In the genomic region with DNA sequence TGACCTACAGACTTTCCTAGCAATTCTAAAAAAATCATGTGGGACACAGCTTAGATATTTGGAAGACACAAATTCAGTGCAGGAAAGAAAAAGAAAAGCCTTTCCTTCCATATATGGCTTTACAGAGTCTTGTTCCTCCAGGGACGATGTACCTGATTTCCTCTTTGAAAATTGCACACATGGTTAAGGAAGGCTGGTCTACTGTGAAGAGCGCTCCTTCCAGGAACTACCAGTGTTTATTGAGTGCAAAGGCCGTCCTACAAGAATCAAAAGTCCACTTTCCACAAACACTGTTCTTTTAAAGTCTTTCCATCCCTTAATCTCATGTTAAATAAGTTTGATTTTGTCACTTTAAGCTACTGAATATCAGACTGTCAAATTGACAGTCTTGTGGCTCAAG, we compare ENCODE assay signal across 9 mouse cellular contexts. TPM values are rescaled to one million over a fixed set of nuclear protein-coding genes. Genes with fewer than 3 reads are reported as not detected.
DNase-seq lines count a peak whose midpoint lies in the region; ATAC-seq and TF ChIP-seq lines count a peak whose summit lies in the region.
"Had no signal": no experiment of that assay in that cellular context is flagged by ENCODE, and none has a peak within 500 bp of the region (broad histone marks: within the 10 kb centered on the region; RNA-seq: fewer than 3 reads in every experiment).

No protein-coding gene starts in this region.

- no peak for TF ChIP-seq CTCF in MEL (IDR thresholded peaks at IDR 0.05 in 2 of 3, conservative IDR thresholded peaks at IDR 0.05 in 1 of 3; ENCODE audit: control insufficient read depth in 1 of 3, insufficient read depth in 1 of 3, low read depth in 2 of 3, low read length in 3 of 3, poor library complexity in 1 of 3, severe bottlenecking in 1 of 3)

- no peaks in the 10 kb centered on the region for H3K27me3 ChIP-seq in heart, embryonic 16.5 days (ENCODE audit: control insufficient read depth, insufficient read depth, low read length)
- H3K27me3 ChIP-seq in MEL (ENCODE audit: control insufficient read depth in 1 of 2, insufficient read depth in 2 of 2, low read length in 2 of 2), result no peaks in the 10 kb centered on the region
- no peaks in the 10 kb centered on the region for H3K27me3 ChIP-seq in hindbrain, embryonic 11.5 days (ENCODE audit: control insufficient read depth, insufficient read depth, low read length)
- H3K27me3 ChIP-seq in midbrain, embryonic 10.5 days (ENCODE audit: low read depth, poor library complexity, severe bottlenecking), result no peaks in the 10 kb centered on the region
- H3K27me3 ChIP-seq: Patski had no signal

- no peak for DNase-seq in heart, adult 18-20 months
- no peak for DNase-seq in MEL (ENCODE audit: low read depth, low spot score)
- DNase-seq in hindbrain, embryonic 11.5 days (ENCODE audit: low spot score), result no peak
- DNase-seq in midbrain, embryonic 10.5 days (ENCODE audit: low spot score), result no peak
- DNase-seq in retina, embryonic 14.5 days (ENCODE audit: low spot score), result no peak
- no peak for DNase-seq in left cerebral cortex, adult 18-20 months (ENCODE audit: low spot score in 2 of 2)

- peak overlapping the region; percentile 85 for H3K4me2 ChIP-seq in heart, embryonic 16.5 days (ENCODE audit: low read depth, low read length)
- H3K4me2 ChIP-seq in hindbrain, embryonic 11.5 days (replicated peaks; ENCODE audit: low read depth, low read length), result peak overlapping the region; percentile 59

- no peaks in the 10 kb centered on the region for H3K9me3 ChIP-seq in heart, embryonic 16.5 days (replicated peaks; ENCODE audit: control insufficient read depth, low read length)
- H3K9me3 ChIP-seq in MEL (replicated peaks; ENCODE audit: insufficient read depth, low read length), result no peaks in the 10 kb centered on the region
- no peaks in the 10 kb centered on the region for H3K9me3 ChIP-seq in hindbrain, embryonic 11.5 days (ENCODE audit: control insufficient read depth, low read length)
- no peaks in the 10 kb centered on the region for H3K9me3 ChIP-seq in midbrain, embryonic 10.5 days (replicated peaks)

- peak overlapping the region; percentile 85 for H3K9ac ChIP-seq in heart, embryonic 16.5 days (ENCODE audit: low read length)
- peak overlapping the region; percentile 87 for H3K9ac ChIP-seq in MEL (ENCODE audit: control insufficient read depth, low read depth, low read length, poor library complexity, severe bottlenecking)
- H3K9ac ChIP-seq in hindbrain, embryonic 11.5 days (ENCODE audit: low read depth, low read length), result peak overlapping the region; percentile 78

- H3K4me3 ChIP-seq in heart, embryonic 16.5 days (ENCODE audit: low read length), result peak overlapping the region; percentile 83
- H3K4me3 ChIP-seq in MEL (ENCODE audit: control insufficient read depth in 1 of 2, insufficient read depth in 1 of 2, low read depth in 2 of 2, low read length in 2 of 2), result peak overlapping the region; percentile 70 to 90
- peak overlapping the region; percentile 86 for H3K4me3 ChIP-seq in hindbrain, embryonic 11.5 days (ENCODE audit: low read depth, low read length)
- peak overlapping the region; percentile 96 for H3K4me3 ChIP-seq in midbrain, embryonic 10.5 days

- WGBS in heart, embryonic 16.5 days, result 49% methylated on average over 3 of the region's 3 CpGs
- WGBS in hindbrain, embryonic 11.5 days, result 68% methylated on average over 3 of the region's 3 CpGs
- 74% methylated on average over 3 of the region's 3 CpGs for WGBS in midbrain, embryonic 10.5 days

- peaks cover 30% of the 10 kb centered on the region for H3K4me1 ChIP-seq in heart, embryonic 16.5 days (ENCODE audit: control insufficient read depth, insufficient read depth, low read length)
- peaks cover 7 to 12% of the 10 kb centered on the region in 2 experiments; a peak in 3 of 4 replicates for H3K4me1 ChIP-seq in MEL (ENCODE audit: control insufficient read depth in 1 of 2, insufficient read depth in 2 of 2, low read length in 2 of 2)
- peaks cover 4% of the 10 kb centered on the region; the same call in 1 of the 2 replicates for H3K4me1 ChIP-seq in hindbrain, embryonic 11.5 days (replicated peaks; ENCODE audit: control insufficient read depth, insufficient read depth, low read length)
- H3K4me1 ChIP-seq in midbrain, embryonic 10.5 days, result peaks cover 29% of the 10 kb centered on the region

- no peak for ATAC-seq in heart, embryonic 16.5 days (replicated peaks; ENCODE audit: extremely low read depth, insufficient read depth, low FRiP score)
- no peak for ATAC-seq in hindbrain, embryonic 11.5 days (ENCODE audit: low FRiP score)
- ATAC-seq in activated CD4-positive, CD25-positive, alpha-beta regulatory T cell, adult 4 months, result no peak

- TF ChIP-seq EP300 in MEL (IDR thresholded peaks at IDR 0.05; ENCODE audit: low read depth in 1 of 2, low read length in 2 of 2), result no peak

- H3K27ac ChIP-seq in heart, embryonic 16.5 days (ENCODE audit: low read length), result peak overlapping the region; percentile 97
- H3K27ac ChIP-seq in MEL (ENCODE audit: control insufficient read depth, low read depth, low read length), result peak overlapping the region; percentile 93
- H3K27ac ChIP-seq in hindbrain, embryonic 11.5 days (ENCODE audit: low read depth, low read length), result no peak overlapping the region
- peak overlapping the region; percentile 92 for H3K27ac ChIP-seq in midbrain, embryonic 10.5 days (replicated peaks)

- no peak for TF ChIP-seq RAD21 in MEL (IDR thresholded peaks at IDR 0.05; ENCODE audit: low read depth, low read length)

- no peak for TF ChIP-seq POLR2A in MEL (IDR thresholded peaks at IDR 0.05; ENCODE audit: control insufficient read depth in 1 of 2, insufficient read depth in 1 of 2, low read depth in 1 of 2, low read length in 2 of 2, poor library complexity in 1 of 2)

- peaks cover 8% of the 10 kb centered on the region for H3K79me2 ChIP-seq in MEL (ENCODE audit: control insufficient read depth, insufficient read depth, low read length, poor library complexity)

- H3K36me3 ChIP-seq in heart, embryonic 16.5 days (ENCODE audit: control insufficient read depth, insufficient read depth), result no peaks in the 10 kb centered on the region
- peaks cover 0 to 11% of the 10 kb centered on the region in 2 experiments; a peak in 2 of 4 replicates for H3K36me3 ChIP-seq in MEL (ENCODE audit: control insufficient read depth in 1 of 2, insufficient read depth in 2 of 2, low read length in 2 of 2)
- H3K36me3 ChIP-seq in hindbrain, embryonic 11.5 days (ENCODE audit: control insufficient read depth, insufficient read depth, low read length), result no peaks in the 10 kb centered on the region
- H3K36me3 ChIP-seq in midbrain, embryonic 10.5 days, result no peaks in the 10 kb centered on the region

TF ChIP-seq in MEL, 35 proteins besides CTCF, POLR2A, EP300 and RAD21:
- TF ChIP-seq MAZ (IDR thresholded peaks at IDR 0.05; ENCODE audit: low read depth, low read length), result no peak
- TF ChIP-seq USF2 (IDR thresholded peaks at IDR 0.05; ENCODE audit: borderline replicate concordance in 1 of 2, insufficient read depth in 1 of 2, low read depth in 1 of 2, low read length in 2 of 2), result no peak
- peak; percentile 5; the same call in 1 of the 2 replicates for TF ChIP-seq MYC (IDR thresholded peaks at IDR 0.05; ENCODE audit: low read depth, low read length)
- TF ChIP-seq MXI1 (IDR thresholded peaks at IDR 0.05; ENCODE audit: low read depth, low read length), result 0 out of 2 replicates have a peak, but pooled peaks have one; percentile 5
- TF ChIP-seq E2F4 (IDR thresholded peaks at IDR 0.05; ENCODE audit: borderline replicate concordance, low read depth, low read length), result no peak

RNA-seq across cellular contexts. Expression of gene Vps26c, which starts 0.9 kb away (rescaled TPM):
- 47.9 and 51.7 TPM in 2 replicates for polyA plus RNA-seq in heart, embryonic 16.5 days (2015; fragmentation: Nextera tagmentation; extraction: Ambion mirVana)
- 10 to 100 TPM; 20.7 to 21.7 TPM for total RNA-seq in heart, adult 18-20 months (2021)
- 20.9 and 23.2 TPM in 2 replicates for total RNA-seq in MEL (2012; rRNA removed)
- polyA plus RNA-seq in MEL (2012; ENCODE audit: insufficient read depth in 1 of 2, insufficient read length in 2 of 2, low read depth in 1 of 2, low replicate concordance in 2 of 2, missing spikeins in 1 of 2), result 10 to 100 TPM in 1 of 2 experiments, not detected in 1; 23.7 TPM
- polyA plus RNA-seq in hindbrain, embryonic 11.5 days (2014; fragmentation: Nextera tagmentation; extraction: Ambion mirVana), result 66.8 and 74.2 TPM in 2 replicates
- 63.4 and 64.3 TPM in 2 replicates for polyA plus RNA-seq in midbrain, embryonic 10.5 days (2016; fragmentation: Nextera tagmentation; extraction: Ambion mirVana)
- total RNA-seq in left cerebral cortex, adult 18-20 months (2021), result 10 to 100 TPM; 32.9 to 35.5 TPM
- polyA plus RNA-seq in activated CD4-positive, CD25-positive, alpha-beta regulatory T cell, adult 4 months (2017; shearing (Covaris generic)), result 10 to 100 TPM; 78.2 to 81.7 TPM

RNA-seq across cellular contexts. Expression of gene Dyrk1a, which starts 42.3 kb away (rescaled TPM):
- 7.8 and 8.1 TPM in 2 replicates for polyA plus RNA-seq in heart, embryonic 16.5 days (2015; fragmentation: Nextera tagmentation; extraction: Ambion mirVana)
- 10 to 100 TPM; 64.8 to 73.1 TPM for total RNA-seq in heart, adult 18-20 months (2021)
- 22.6 and 27.5 TPM in 2 replicates for total RNA-seq in MEL (2012; rRNA removed)
- polyA plus RNA-seq in MEL (2012; ENCODE audit: insufficient read depth in 1 of 2, insufficient read length in 2 of 2, low read depth in 1 of 2, low replicate concordance in 2 of 2, missing spikeins in 1 of 2), result 100 to 1,000 TPM in 1 of 2 experiments, 10 to 100 TPM in 1; 34.7 to 126 TPM
- 11.9 and 17.5 TPM in 2 replicates for polyA plus RNA-seq in hindbrain, embryonic 11.5 days (2014; fragmentation: Nextera tagmentation; extraction: Ambion mirVana)
- polyA plus RNA-seq in midbrain, embryonic 10.5 days (2016; fragmentation: Nextera tagmentation; extraction: Ambion mirVana), result 9.6 and 10.1 TPM in 2 replicates
- 10 to 100 TPM; 94.8 to 96.3 TPM for total RNA-seq in left cerebral cortex, adult 18-20 months (2021)
- polyA plus RNA-seq in activated CD4-positive, CD25-positive, alpha-beta regulatory T cell, adult 4 months (2017; shearing (Covaris generic)), result 10 to 100 TPM; 19.2 to 25.6 TPM
